Mouse (Mus musculus) heart, embryonic 13.5 days (tissue): ENCODE data around the gene Pdk1. TPM values are rescaled to one million over a fixed set of nuclear protein-coding genes. Genes with fewer than 3 reads are reported as not detected.
A peak's percentile ranks its signal among the peaks of the same experiment; 100 is the strongest.

Source experiments
- ATAC-seq: fragments of 200-750 bp; cut with Nextera tagmentation; 2 replicates; pipeline ENCODE4 v1.8.0; 2017; ENCODE audit warnings: moderate TSS enrichment; ENCODE audit not compliant: insufficient number of reproducible peaks, low FRiP score, low TSS enrichment; ENCODE audit errors: extremely low read depth
- H3K27ac ChIP-seq: fragments of 300-500 bp; sonication (generic); replicated peaks from 2 replicates; pipeline ENCODE4 v1.5.1; 2015; ENCODE audit warnings: moderate library complexity, mild to moderate bottlenecking, inconsistent platforms
- H3K27me3 ChIP-seq: fragments of 300-500 bp; sonication (generic); replicated peaks from 2 replicates; pipeline ENCODE4 v1.6.1; 2015; ENCODE audit warnings: mild to moderate bottlenecking, inconsistent platforms
- H3K36me3 ChIP-seq: fragments of 300-500 bp; sonication (generic); 2 replicates; pipeline ENCODE4 v1.6.1; 2015; ENCODE audit warnings: mild to moderate bottlenecking, inconsistent platforms
- H3K4me1 ChIP-seq: fragments of 300-500 bp; sonication (generic); 2 replicates; pipeline ENCODE4 v1.6.1; 2015; ENCODE audit warnings: inconsistent platforms
- H3K4me2 ChIP-seq: fragments of 300-500 bp; sonication (generic); 2 replicates; pipeline ENCODE4 v1.6.1; 2015; ENCODE audit warnings: inconsistent platforms, mild to moderate bottlenecking, moderate library complexity
- H3K4me3 ChIP-seq: fragments of 300-500 bp; sonication (generic); 2 replicates; pipeline ENCODE4 v1.5.1; 2015; ENCODE audit warnings: moderate library complexity, mild to moderate bottlenecking, inconsistent platforms
- H3K9ac ChIP-seq: fragments of 300-500 bp; sonication (generic); 2 replicates; pipeline ENCODE4 v1.6.1; 2015; ENCODE audit warnings: inconsistent platforms, mild to moderate bottlenecking, moderate library complexity
- H3K9me3 ChIP-seq: fragments of 300-500 bp; sonication (generic); 2 replicates; pipeline ENCODE4 v1.6.1; 2016; ENCODE audit warnings: inconsistent platforms
- WGBS: fragments of 180-500 bp; shearing (Covaris S2); methylation state at CpG from one replicate; pipeline ENCODE4 v1.1.7; 2015; ENCODE audit warnings: mixed read lengths; 5-methylcytosine and 5-hydroxymethylcytosine counted together
- polyA plus RNA-seq: library from polyadenylated mRNA; unstranded; fragments of >200 nt; fragmentation: Nextera tagmentation; extraction: Ambion mirVana; gene quantifications from 2 replicates; pipeline ENCODE4 v1.2.1, GENCODE M21; 2015

Pdk1 gene
- polyA plus RNA-seq, 1 experiment from 2014 or later, result 84.3 TPM

DNA sequence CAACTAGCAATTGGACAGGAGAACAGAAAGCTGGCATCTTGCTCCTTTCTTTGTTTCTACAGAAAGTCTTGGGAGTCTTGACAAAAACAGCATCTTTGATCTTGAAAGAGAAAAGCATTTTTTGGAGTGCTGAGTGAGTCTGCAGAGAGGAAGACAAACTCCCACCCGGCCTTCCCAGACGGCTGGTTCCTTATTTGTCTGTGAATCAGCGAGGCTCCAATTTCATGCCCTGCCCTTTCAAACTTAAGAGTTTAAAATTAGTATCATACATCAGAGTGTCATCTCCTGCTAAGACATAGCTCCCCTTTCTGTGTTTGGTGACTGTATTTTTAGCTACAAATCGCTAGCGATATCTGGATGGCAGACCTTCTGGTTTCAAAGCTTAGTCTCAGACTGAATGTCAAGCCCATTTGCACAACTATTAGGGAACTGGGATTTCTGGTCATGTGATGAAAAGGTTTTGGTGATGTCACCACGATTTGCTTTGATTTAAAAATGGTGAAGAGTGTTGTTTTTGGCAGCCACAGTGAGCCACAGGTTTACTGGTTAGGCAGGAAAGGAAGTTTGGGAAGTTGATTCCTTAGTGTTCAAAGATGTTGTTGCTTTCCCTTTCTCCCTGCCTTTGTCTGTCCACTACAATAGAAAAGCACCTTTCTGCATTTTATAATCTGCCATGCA, 65.8 kb downstream of the Pdk1 start:
- H3K27ac ChIP-seq, result peak overlapping the region; percentile 81

GRCm38 (mm10) chr2:71941005-71941720, 68.1 kb downstream of the Pdk1 start:
- Histone ChIP-seq H3K27ac (no peak overlapping the region), H3K36me3 (no peaks in the 10 kb centered on the region), H3K4me2 (no peak overlapping the region), H3K9me3 (no peaks in the 10 kb centered on the region), H3K4me1 (peaks cover 19% of the 10 kb centered on the region), H3K4me3 (no peak overlapping the region), H3K9ac (no peak overlapping the region), H3K27me3 (no peaks in the 10 kb centered on the region)
- ATAC-seq, result no peak
- 79% methylated on average over 3 of the region's 3 CpGs for WGBS

More for the DNA sequence above, 65.8 kb downstream of the Pdk1 start:
- Histone ChIP-seq H3K36me3 (no peaks in the 10 kb centered on the region), H3K4me2 (peak overlapping the region; percentile 29), H3K9me3 (no peaks in the 10 kb centered on the region), H3K4me3 (no peak overlapping the region), H3K9ac (no peak overlapping the region), H3K4me1 (peaks cover 19% of the 10 kb centered on the region), H3K27me3 (no peaks in the 10 kb centered on the region)
- 27% methylated on average over 6 of the region's 6 CpGs for WGBS
- no peak for ATAC-seq

GRCm38 (mm10) chr2:71941721-71942087, 68.7 kb downstream of the Pdk1 start:
- Histone ChIP-seq H3K36me3 (no peaks in the 10 kb centered on the region), H3K4me3 (no peak overlapping the region), H3K9ac (no peak overlapping the region), H3K4me1 (peaks cover 19% of the 10 kb centered on the region), H3K27ac (no peak overlapping the region), H3K4me2 (no peak overlapping the region), H3K9me3 (no peaks in the 10 kb centered on the region), H3K27me3 (no peaks in the 10 kb centered on the region)
- 85% methylated on average over 5 of the region's 5 CpGs for WGBS
- no peak for ATAC-seq

GRCm38 (mm10) chr2:71951212-71951611, 78.2 kb downstream of the Pdk1 start:
- H3K27me3 ChIP-seq, result no peaks in the 10 kb centered on the region; the same call in 1 of the 2 replicates
- no peak for ATAC-seq
- 75% methylated on average over 4 of the region's 4 CpGs for WGBS

More at GRCm38 (mm10) chr2:71951212-71951611, 78.2 kb downstream of the Pdk1 start:
- Histone ChIP-seq H3K36me3 (no peaks in the 10 kb centered on the region), H3K27ac (no peak overlapping the region), H3K9ac (no peak overlapping the region), H3K4me2 (no peak overlapping the region), H3K9me3 (peaks cover 4% of the 10 kb centered on the region), H3K4me1 (no peaks in the 10 kb centered on the region), H3K4me3 (no peak overlapping the region)

Other genes starting within 250 kb of the Pdk1 start
- 65.2 and 65.8 TPM in 2 replicates for gene Itga6, start 127.6 kb upstream of the Pdk1 start, polyA plus RNA-seq
- gene Rapgef4, start 108.0 kb downstream of the Pdk1 start, polyA plus RNA-seq, result 3.6 and 4.2 TPM in 2 replicates